In genomic region chr9:105523038-105523437, GRCm38 (mm10) we compare ENCODE assay signal across 12 mouse cellular contexts. TPM values are rescaled to one million over a fixed set of nuclear protein-coding genes. Genes with fewer than 3 reads are reported as not detected.
DNase-seq lines count a peak whose midpoint lies in the region; ATAC-seq and TF ChIP-seq lines count a peak whose summit lies in the region.
"Had no signal": no experiment of that assay in that cellular context is flagged by ENCODE, and none has a peak within 500 bp of the region (broad histone marks: within the 10 kb centered on the region; RNA-seq: fewer than 3 reads in every experiment).

No protein-coding gene starts in this region.

- no peak overlapping the region for H3K4me2 ChIP-seq in intestine, embryonic 16.5 days (ENCODE audit: low read depth, low read length)
- H3K4me2 ChIP-seq: limb, embryonic 13.5 days had no signal

- H3K4me1 ChIP-seq in kidney, adult 2 months (ENCODE audit: control insufficient read depth, insufficient read depth, low read length) = peaks cover 2% of the 10 kb centered on the region; the same call in 1 of the 2 replicates
- H3K4me1 ChIP-seq in intestine, embryonic 16.5 days (ENCODE audit: control insufficient read depth, insufficient read depth, low read length) = peaks cover 8% of the 10 kb centered on the region; the same call in 1 of the 2 replicates

- no peak for TF ChIP-seq CTCF in kidney, adult 2 months (conservative IDR thresholded peaks at IDR 0.05; ENCODE audit: insufficient read depth, insufficient read length, low read depth, low read length)

- DNase-seq in kidney, adult 2 months = peak; percentile 2
- DNase-seq in kidney, adult 8-10 months = no peak
- peak; percentile 74 for DNase-seq in cerebellum, adult 8-10 months
- DNase-seq in skeletal muscle tissue, adult 2 months (ENCODE audit: low read depth, low spot score) = peak; percentile 34
- DNase-seq in T-cell, adult 2 months (ENCODE audit: low spot score) = no peak
- DNase-seq in thymus, postnatal 25 days = no peak
- DNase-seq: adrenal gland, adult 8-10 months; kidney, adult 11 months; layer of hippocampus, adult 9-11 months had no signal

- no peak overlapping the region for H3K27ac ChIP-seq in kidney, adult 2 months (ENCODE audit: insufficient read depth, low read depth, low read length)
- peak overlapping the region; percentile 38; the same call in 1 of the 2 replicates for H3K27ac ChIP-seq in intestine, embryonic 16.5 days (ENCODE audit: low read length)
- H3K27ac ChIP-seq: limb, embryonic 13.5 days had no signal

- peak; percentile 40; the same call in 1 of the 2 replicates for ATAC-seq in intestine, embryonic 16.5 days
- ATAC-seq: CD4-positive, CD25-positive, alpha-beta regulatory T cell, adult 4 months had no signal

- H3K27me3 ChIP-seq in kidney, adult 2 months (replicated peaks; ENCODE audit: control insufficient read depth, insufficient read depth, low read length) = no peaks in the 10 kb centered on the region; the same call in 1 of the 2 replicates
- H3K27me3 ChIP-seq in intestine, embryonic 16.5 days (replicated peaks; ENCODE audit: control insufficient read depth, insufficient read depth, low read length) = no peaks in the 10 kb centered on the region
- H3K27me3 ChIP-seq: limb, embryonic 13.5 days had no signal

- H3K9me3 ChIP-seq in intestine, embryonic 16.5 days (ENCODE audit: control insufficient read depth, low read length) = no peaks in the 10 kb centered on the region
- H3K9me3 ChIP-seq: limb, embryonic 13.5 days had no signal

- H3K9ac ChIP-seq in intestine, embryonic 16.5 days (ENCODE audit: low read depth, low read length) = no peak overlapping the region; the same call in 1 of the 2 replicates
- H3K9ac ChIP-seq: limb, embryonic 13.5 days had no signal

- TF ChIP-seq POLR2A in kidney, adult 2 months (IDR thresholded peaks at IDR 0.05; ENCODE audit: low read depth, low read length) = no peak

- no peaks in the 10 kb centered on the region for H3K36me3 ChIP-seq in kidney, adult 2 months (ENCODE audit: control insufficient read depth, insufficient read depth, low read length)
- no peaks in the 10 kb centered on the region for H3K36me3 ChIP-seq in intestine, embryonic 16.5 days (ENCODE audit: control insufficient read depth, insufficient read depth, low read length)
- H3K36me3 ChIP-seq: limb, embryonic 13.5 days had no signal

- WGBS in kidney, adult 2 months = 63% methylated on average over 2 of the region's 2 CpGs
- WGBS in intestine, embryonic 16.5 days = 51% methylated on average over 2 of the region's 2 CpGs

- H3K4me3 ChIP-seq in kidney, adult 2 months (ENCODE audit: insufficient read depth, low read depth, low read length) = no peak overlapping the region
- no peak overlapping the region for H3K4me3 ChIP-seq in intestine, embryonic 16.5 days (ENCODE audit: low read length)
- H3K4me3 ChIP-seq: limb, embryonic 13.5 days had no signal

RNA-seq across cellular contexts. Expression of gene Atp2c1, which starts 4.1 kb away (rescaled TPM):
- 59.9 and 69.5 TPM in 2 replicates for polyA plus RNA-seq in kidney, adult 2 months (2012; rRNA removed)
- 39.7 and 48.9 TPM in 2 replicates for polyA plus RNA-seq in intestine, embryonic 16.5 days (2015; fragmentation: Nextera tagmentation; extraction: Ambion mirVana)

Comparison
In these comparisons a context has a peak if more than half of its experiments do, and no peak if none do; other contexts are left out.
1. DNase-seq: peak in kidney, adult 2 months (single experiment), cerebellum, adult 8-10 months (single experiment) and skeletal muscle tissue, adult 2 months (single experiment); none in kidney, adult 8-10 months (0 of 2), T-cell, adult 2 months (single experiment) and thymus, postnatal 25 days (single experiment).